Mouse (Mus musculus): Measurements from ENCODE around the gene Itsn2. TPM values are rescaled to one million over a fixed set of nuclear protein-coding genes. Genes with fewer than 3 reads are reported as not detected.

Gene Itsn2
- total and polyA plus RNA-seq, 2 experiments from 2014 or later: 20.9 to 28.1 TPM

GRCm38 (mm10) chr12:4640737-4641136 is 48.3 kb downstream of the Itsn2 start:
- Histone ChIP-seq H3K27ac (ENCODE audit: low read depth, low read length) (no peak overlapping the region), H3K9me3 (ENCODE audit: low read length) (no peaks in the 10 kb centered on the region), H3K27me3 (ENCODE audit: insufficient read depth, low read length) (no peaks in the 10 kb centered on the region), H3K36me3 (ENCODE audit: insufficient read depth) (peaks cover 33% of the 10 kb centered on the region), H3K4me1 (ENCODE audit: insufficient read depth) (no peaks in the 10 kb centered on the region), H3K9ac (no peak overlapping the region), H3K4me3 (ENCODE audit: low read depth, low read length) (no peak overlapping the region), H3K4me2 (ENCODE audit: low read depth) (no peak overlapping the region)
- whole genome bisulfite sequencing: 86% methylated on average over 1 of the region's 1 CpGs
- no peak for ATAC-seq
- no peak for TF ChIP-seq CTCF (IDR thresholded peaks at IDR 0.05; ENCODE audit: low read depth)
- DNase-seq: no peak

GRCm38 (mm10) chr12:4656813-4657212 is 64.4 kb downstream of the Itsn2 start:
- no peak overlapping the region for H3K27ac ChIP-seq (ENCODE audit: low read depth, low read length)
- H3K4me2 ChIP-seq (ENCODE audit: low read depth): no peak overlapping the region
- no peak overlapping the region for H3K9ac ChIP-seq
- ATAC-seq: no peak
- H3K4me3 ChIP-seq (ENCODE audit: low read depth, low read length): no peak overlapping the region
- H3K4me1 ChIP-seq (ENCODE audit: insufficient read depth): no peaks in the 10 kb centered on the region
- WGBS: 92% methylated on average over 2 of the region's 2 CpGs
- DNase-seq: no peak
- H3K27me3 ChIP-seq (ENCODE audit: insufficient read depth, low read length): no peaks in the 10 kb centered on the region
- no peak for TF ChIP-seq CTCF (IDR thresholded peaks at IDR 0.05; ENCODE audit: low read depth)
- H3K36me3 ChIP-seq (ENCODE audit: insufficient read depth): peaks cover 48% of the 10 kb centered on the region
- no peaks in the 10 kb centered on the region for H3K9me3 ChIP-seq (ENCODE audit: low read length)

DNA sequence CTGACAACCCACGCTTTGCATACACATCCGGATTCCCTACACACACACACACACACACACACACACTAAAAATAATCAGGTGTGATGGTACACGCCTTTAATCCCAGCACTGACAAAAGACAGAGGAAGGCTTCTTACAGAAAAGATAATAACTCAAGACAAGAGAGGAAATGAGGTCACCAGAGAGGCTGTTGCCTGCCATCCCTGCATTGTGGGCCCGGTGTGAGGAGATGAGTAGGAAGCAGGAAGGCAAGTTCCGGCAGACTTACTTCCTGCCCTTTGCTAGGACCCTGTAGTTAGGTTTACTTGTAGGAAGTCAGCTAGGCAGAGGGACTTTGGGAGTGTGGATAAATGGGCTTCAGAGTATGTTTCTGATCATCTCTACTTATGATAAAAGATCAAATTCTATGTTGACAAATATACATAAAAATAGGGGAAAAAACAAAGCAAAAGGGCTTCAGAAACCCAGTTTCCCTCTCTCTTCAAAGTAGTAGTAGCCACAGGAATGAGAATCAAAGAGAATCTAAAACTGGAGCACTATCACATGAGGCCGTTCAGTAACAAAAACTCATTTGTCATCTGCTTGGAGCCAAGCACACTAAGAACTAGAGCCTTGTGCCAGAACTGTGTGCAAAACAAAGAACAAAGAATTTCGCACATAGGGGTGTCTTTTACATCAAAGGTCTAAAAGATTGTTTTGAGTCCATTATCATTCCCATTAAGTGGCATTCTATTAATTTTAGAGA is 72.7 kb downstream of the Itsn2 start:
- WGBS: 73% methylated on average over 7 of the region's 7 CpGs
- no peak overlapping the region for H3K9ac ChIP-seq
- no peak overlapping the region; the same call in 1 of the 2 replicates for H3K27ac ChIP-seq (ENCODE audit: low read depth, low read length)
- no peak for DNase-seq
- no peak for ATAC-seq
- no peak for TF ChIP-seq CTCF (IDR thresholded peaks at IDR 0.05; ENCODE audit: low read depth)
- H3K4me3 ChIP-seq (ENCODE audit: low read depth, low read length): no peak overlapping the region
- H3K27me3 ChIP-seq (ENCODE audit: insufficient read depth, low read length): no peaks in the 10 kb centered on the region
- no peaks in the 10 kb centered on the region for H3K4me1 ChIP-seq (ENCODE audit: insufficient read depth)
- H3K9me3 ChIP-seq (ENCODE audit: low read length): no peaks in the 10 kb centered on the region
- no peak overlapping the region for H3K4me2 ChIP-seq (ENCODE audit: low read depth)
- peaks cover 36% of the 10 kb centered on the region for H3K36me3 ChIP-seq (ENCODE audit: insufficient read depth)

DNA sequence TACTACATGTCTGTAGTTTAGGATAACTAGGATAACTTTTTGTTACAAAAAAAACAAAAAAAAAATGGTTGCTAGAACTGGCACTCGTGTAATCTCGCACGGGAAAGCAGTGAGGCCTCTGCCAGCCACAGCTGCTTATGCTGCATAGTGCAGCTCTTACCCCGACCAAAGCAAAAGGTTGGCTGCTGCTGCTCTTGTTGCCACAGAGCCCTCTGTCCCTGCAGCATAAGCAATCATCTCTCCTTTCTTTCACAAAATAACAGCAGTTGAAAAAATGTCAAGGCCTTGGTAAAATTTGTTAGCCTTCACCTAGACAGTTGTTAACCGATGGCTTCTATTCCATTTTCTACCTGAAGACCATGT is 73.2 kb downstream of the Itsn2 start:
- TF ChIP-seq CTCF (IDR thresholded peaks at IDR 0.05; ENCODE audit: low read depth): no peak
- Histone ChIP-seq H3K4me3 (ENCODE audit: low read depth, low read length) (no peak overlapping the region), H3K4me1 (ENCODE audit: insufficient read depth) (no peaks in the 10 kb centered on the region), H3K27me3 (ENCODE audit: insufficient read depth, low read length) (no peaks in the 10 kb centered on the region), H3K27ac (ENCODE audit: low read depth, low read length) (no peak overlapping the region), H3K9me3 (ENCODE audit: low read length) (no peaks in the 10 kb centered on the region), H3K9ac (no peak overlapping the region), H3K4me2 (ENCODE audit: low read depth) (no peak overlapping the region), H3K36me3 (ENCODE audit: insufficient read depth) (peaks cover 37% of the 10 kb centered on the region)
- WGBS: 65% methylated on average over 5 of the region's 5 CpGs
- ATAC-seq: peak; percentile 60; the same call in 1 of the 2 replicates
- DNase-seq: no peak

DNA sequence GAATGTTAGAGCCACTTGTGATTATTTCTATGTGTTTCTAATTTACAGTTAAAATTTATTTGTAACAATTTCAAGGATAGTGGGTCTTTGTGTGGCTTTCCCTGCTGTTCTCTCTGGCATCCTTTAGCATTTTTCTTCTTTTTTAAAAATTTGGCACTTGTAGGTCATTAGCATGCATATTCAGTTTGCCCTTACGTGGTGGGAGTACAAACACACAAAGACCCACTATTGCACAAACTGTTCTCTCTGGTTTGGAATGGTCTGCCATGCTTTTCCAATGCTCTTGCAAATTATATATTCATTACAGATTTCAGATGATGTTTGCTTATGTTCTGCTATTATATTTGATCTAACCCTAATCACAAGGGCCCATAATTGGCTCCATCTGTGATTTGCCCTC is 83.9 kb downstream of the Itsn2 start:
- TF ChIP-seq CTCF (IDR thresholded peaks at IDR 0.05; ENCODE audit: low read depth): no peak

DNA sequence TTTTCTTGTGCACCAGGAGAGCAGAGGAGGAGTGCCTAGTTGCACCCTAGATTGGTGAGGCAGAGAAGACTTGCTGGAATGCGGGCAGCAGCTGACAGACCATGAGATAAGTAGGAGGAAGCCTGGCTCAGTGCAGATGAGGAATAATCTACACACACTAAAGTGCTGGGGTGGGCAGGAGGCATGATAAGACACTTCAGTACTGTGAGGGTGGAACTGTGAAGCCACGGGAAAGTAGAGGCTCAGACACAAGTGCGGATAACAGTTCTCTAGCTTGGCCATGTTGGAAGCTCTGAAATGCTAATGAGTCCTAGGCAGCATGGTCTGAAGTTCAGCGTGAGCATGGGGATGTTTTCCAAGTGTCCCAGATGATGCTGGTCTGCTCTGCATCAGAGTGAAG is 87.5 kb downstream of the Itsn2 start:
- Histone ChIP-seq H3K4me1 (ENCODE audit: insufficient read depth) (0 out of 2 replicates have a peak, but pooled peaks cover 6% of the 10 kb centered on the region), H3K4me3 (ENCODE audit: low read depth, low read length) (no peak overlapping the region), H3K4me2 (ENCODE audit: low read depth) (no peak overlapping the region), H3K27me3 (ENCODE audit: insufficient read depth, low read length) (no peaks in the 10 kb centered on the region), H3K9ac (no peak overlapping the region), H3K27ac (ENCODE audit: low read depth, low read length) (no peak overlapping the region), H3K9me3 (ENCODE audit: low read length) (no peaks in the 10 kb centered on the region), H3K36me3 (ENCODE audit: insufficient read depth) (peaks cover 9% of the 10 kb centered on the region)
- no peak for TF ChIP-seq CTCF (IDR thresholded peaks at IDR 0.05; ENCODE audit: low read depth)
- WGBS: 72% methylated on average over 4 of the region's 4 CpGs
- no peak for DNase-seq
- peak; percentile 16; the same call in 1 of the 2 replicates for ATAC-seq

More for the DNA sequence above, 83.9 kb downstream of the Itsn2 start:
- H3K36me3 ChIP-seq (ENCODE audit: insufficient read depth): peaks cover 30% of the 10 kb centered on the region
- ATAC-seq: no peak
- 0 out of 2 replicates have a peak, but pooled peaks cover 6% of the 10 kb centered on the region for H3K4me1 ChIP-seq (ENCODE audit: insufficient read depth)
- H3K4me3 ChIP-seq (ENCODE audit: low read depth, low read length): no peak overlapping the region
- WGBS: 29% methylated on average over 1 of the region's 1 CpGs
- H3K4me2 ChIP-seq (ENCODE audit: low read depth): no peak overlapping the region
- DNase-seq: no peak
- no peaks in the 10 kb centered on the region for H3K9me3 ChIP-seq (ENCODE audit: low read length)
- H3K27me3 ChIP-seq (ENCODE audit: insufficient read depth, low read length): no peaks in the 10 kb centered on the region
- H3K27ac ChIP-seq (ENCODE audit: low read depth, low read length): 0 out of 2 replicates have a peak overlapping the region, but pooled peaks have one; percentile 29
- H3K9ac ChIP-seq: no peak overlapping the region

DNA sequence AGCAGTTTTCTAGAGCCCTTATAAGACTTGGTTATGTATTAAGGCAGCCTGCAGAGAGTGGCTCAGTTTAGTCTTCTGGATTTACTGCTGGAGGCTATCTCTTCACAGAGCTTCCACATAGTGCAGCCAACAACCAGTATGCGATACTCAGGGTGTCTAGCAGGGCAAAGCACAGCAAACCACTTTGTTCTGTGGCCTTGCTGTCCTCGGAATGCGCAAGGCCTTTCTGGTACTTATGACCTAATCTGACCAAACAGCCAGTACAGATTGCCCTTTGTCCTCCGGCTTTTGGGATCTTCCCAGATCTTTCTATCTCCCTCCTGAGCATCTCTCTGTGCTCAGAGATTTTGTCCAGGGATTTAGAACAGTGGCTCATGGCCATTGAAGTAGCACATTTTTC is 93.0 kb downstream of the Itsn2 start:
- no peak overlapping the region for H3K9ac ChIP-seq
- TF ChIP-seq CTCF (IDR thresholded peaks at IDR 0.05; ENCODE audit: low read depth): no peak
- ATAC-seq: no peak
- peaks cover 5% of the 10 kb centered on the region; the same call in 1 of the 2 replicates for H3K36me3 ChIP-seq (ENCODE audit: insufficient read depth)
- no peaks in the 10 kb centered on the region for H3K9me3 ChIP-seq (ENCODE audit: low read length)
- WGBS: 88% methylated on average over 4 of the region's 4 CpGs
- H3K27me3 ChIP-seq (ENCODE audit: insufficient read depth, low read length): no peaks in the 10 kb centered on the region
- no peak overlapping the region for H3K27ac ChIP-seq (ENCODE audit: low read depth, low read length)
- H3K4me3 ChIP-seq (ENCODE audit: low read depth, low read length): no peak overlapping the region
- no peak overlapping the region for H3K4me2 ChIP-seq (ENCODE audit: low read depth)
- DNase-seq: no peak
- no peaks in the 10 kb centered on the region for H3K4me1 ChIP-seq (ENCODE audit: insufficient read depth)

Measured in forebrain, postnatal 0 days (tissue).